Mouse (Mus musculus): ENCODE data around the gene Acaa1a.

The Acaa1a gene

GRCm38 (mm10) chr9:119339558-119340211 is at the start of gene Acaa1a:
Gene Acaa1a (plus strand): TSS chr9:119339676.
- DNase-seq = peak; percentile 52 to 67

GRCm38 (mm10) chr9:119290791-119291190 is 48.7 kb upstream of the Acaa1a start:
- DNase-seq = no peak

- no peak for DNase-seq
Observed at GRCm38 (mm10) chr9:119297696-119298095, 41.8 kb upstream of the Acaa1a start.

GRCm38 (mm10) chr9:119298563-119298962 is 40.9 kb upstream of the Acaa1a start:
- no peak for DNase-seq

- DNase-seq = no peak
Observed at GRCm38 (mm10) chr9:119305863-119306262, 33.6 kb upstream of the Acaa1a start.

GRCm38 (mm10) chr9:119309067-119309466 is 30.4 kb upstream of the Acaa1a start:
- DNase-seq = no peak

- DNase-seq = no peak
Observed at GRCm38 (mm10) chr9:119313096-119313495, 26.4 kb upstream of the Acaa1a start.

GRCm38 (mm10) chr9:119318891-119319290 is 20.6 kb upstream of the Acaa1a start:
- no peak for DNase-seq

GRCm38 (mm10) chr9:119320446-119320845 is 19.0 kb upstream of the Acaa1a start:
- no peak for DNase-seq

GRCm38 (mm10) chr9:119320946-119321345 is 18.5 kb upstream of the Acaa1a start:
- DNase-seq = no peak

- DNase-seq = no peak
Observed at GRCm38 (mm10) chr9:119321392-119322229, 17.9 kb upstream of the Acaa1a start.

GRCm38 (mm10) chr9:119322289-119323259 is 16.9 kb upstream of the Acaa1a start, which contains the start of gene Oxsr1:
Gene Oxsr1 (minus strand): TSS chr9:119322427.
- peak; percentile 98 to 99 for DNase-seq

- DNase-seq = no peak
Observed at GRCm38 (mm10) chr9:119323260-119323645, 16.2 kb upstream of the Acaa1a start.

- DNase-seq = no peak
Observed at GRCm38 (mm10) chr9:119324130-119324529, 15.3 kb upstream of the Acaa1a start.

GRCm38 (mm10) chr9:119328488-119328887 is 11.0 kb upstream of the Acaa1a start:
- no peak for DNase-seq

- no peak for DNase-seq
Observed at GRCm38 (mm10) chr9:119330186-119330963, 9.1 kb upstream of the Acaa1a start.

GRCm38 (mm10) chr9:119334324-119334723 is 5.2 kb upstream of the Acaa1a start:
- no peak for DNase-seq

GRCm38 (mm10) chr9:119334834-119335233 is 4.6 kb upstream of the Acaa1a start:
- no peak for DNase-seq

- no peak for DNase-seq
Observed at GRCm38 (mm10) chr9:119335571-119335970, 3.9 kb upstream of the Acaa1a start.

- DNase-seq = no peak
Observed at GRCm38 (mm10) chr9:119337842-119338241, 1.6 kb upstream of the Acaa1a start.

- DNase-seq = no peak
Observed at GRCm38 (mm10) chr9:119338350-119338749, 1.1 kb upstream of the Acaa1a start.

GRCm38 (mm10) chr9:119339106-119339505 is 370 bp upstream of the Acaa1a start:
- DNase-seq = no peak

Data from thymus, adult 18-20 months (tissue).